Mouse (Mus musculus) hindbrain, embryonic 15.5 days (tissue): ENCODE measurements around the gene Lsm7. TPM values are rescaled to one million over a fixed set of nuclear protein-coding genes. Genes with fewer than 3 reads are reported as not detected.

ENCODE experiments used
- ATAC-seq: fragments of 200-750 bp; cut with Nextera tagmentation; 2 replicates; pipeline ENCODE4 v1.8.0; 2017; ENCODE audit warnings: low read depth, moderate number of reproducible peaks, moderate TSS enrichment; ENCODE audit not compliant: low FRiP score
- H3K27ac ChIP-seq: fragments of 300-500 bp; sonication (generic); replicated peaks from 2 replicates; pipeline ENCODE4 v1.5.1; 2015; ENCODE audit warnings: mild to moderate bottlenecking, inconsistent platforms
- H3K27me3 ChIP-seq: fragments of 300-500 bp; sonication (generic); 2 replicates; pipeline ENCODE4 v1.6.1; 2015; ENCODE audit warnings: control low read depth, inconsistent platforms
- H3K36me3 ChIP-seq: fragments of 300-500 bp; sonication (generic); 2 replicates; pipeline ENCODE4 v1.6.1; 2015; ENCODE audit warnings: control low read depth, inconsistent platforms
- H3K4me1 ChIP-seq: fragments of 300-500 bp; sonication (generic); replicated peaks from 2 replicates; pipeline ENCODE4 v1.6.1; 2015; ENCODE audit warnings: control low read depth, inconsistent platforms
- H3K4me2 ChIP-seq: fragments of 300-500 bp; sonication (generic); 2 replicates; pipeline ENCODE4 v1.6.1; 2015; ENCODE audit warnings: moderate library complexity, mild to moderate bottlenecking, inconsistent platforms
- H3K4me3 ChIP-seq: fragments of 300-500 bp; sonication (generic); 2 replicates; pipeline ENCODE4 v1.5.1; 2015; ENCODE audit warnings: mild to moderate bottlenecking, inconsistent platforms
- H3K9ac ChIP-seq: fragments of 300-500 bp; sonication (generic); 2 replicates; pipeline ENCODE4 v1.6.1; 2015; ENCODE audit warnings: inconsistent platforms
- H3K9me3 ChIP-seq: fragments of 300-500 bp; sonication (generic); 2 replicates; pipeline ENCODE4 v1.6.1; 2016; ENCODE audit warnings: control low read depth, inconsistent platforms
- WGBS: fragments of 180-500 bp; shearing (Covaris S2); methylation state at CpG from one replicate; pipeline ENCODE4 v1.1.7; 2015; 5-methylcytosine and 5-hydroxymethylcytosine counted together
- polyA plus RNA-seq: library from polyadenylated mRNA; unstranded; fragments of >200 nt; fragmentation: Nextera tagmentation; extraction: Ambion mirVana; gene quantifications from 2 replicates; pipeline ENCODE4 v1.2.1, GENCODE M21; 2015

Gene Lsm7
- polyA plus RNA-seq, 1 experiment from 2014 or later = 210 TPM

DNA sequence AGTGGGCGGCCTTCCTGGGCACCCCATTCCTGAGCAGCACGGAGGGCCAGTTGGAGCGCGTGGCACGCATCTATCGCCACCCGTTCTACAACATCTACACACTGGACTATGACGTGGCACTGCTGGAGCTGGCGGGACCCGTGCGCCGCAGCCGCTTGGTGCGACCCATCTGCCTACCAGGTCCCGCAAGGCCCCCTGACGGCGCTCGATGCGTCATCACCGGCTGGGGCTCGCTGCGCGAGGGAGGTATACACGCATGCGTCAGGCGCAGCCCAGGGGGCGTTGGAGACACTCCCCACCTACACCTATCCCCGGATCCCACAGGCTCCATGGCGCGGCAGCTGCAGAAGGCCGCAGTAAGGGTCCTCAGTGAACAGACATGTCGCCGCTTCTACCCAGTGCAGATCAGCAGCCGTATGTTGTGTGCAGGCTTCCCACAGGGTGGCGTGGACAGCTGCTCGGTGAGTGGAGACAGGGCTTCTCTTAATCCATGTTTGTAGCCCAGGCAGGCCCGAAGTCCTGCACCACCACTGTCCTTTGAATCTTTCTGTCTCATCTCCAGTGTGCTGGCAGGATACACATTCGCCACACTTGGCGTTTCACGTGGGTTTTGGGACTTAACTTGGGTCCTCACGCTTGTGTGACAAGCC lies 43.0 kb upstream of the Lsm7 start:
- peaks cover 10% of the 10 kb centered on the region for H3K36me3 ChIP-seq
- H3K9me3 ChIP-seq = no peaks in the 10 kb centered on the region
- H3K4me2 ChIP-seq = peak overlapping the region; percentile 20; the same call in 1 of the 2 replicates
- no peak for ATAC-seq
- 34% methylated on average over 41 of the region's 41 CpGs for WGBS
- no peak overlapping the region for H3K9ac ChIP-seq
- H3K4me1 ChIP-seq = peaks cover 19% of the 10 kb centered on the region
- H3K27ac ChIP-seq = no peak overlapping the region
- no peaks in the 10 kb centered on the region for H3K27me3 ChIP-seq
- no peak overlapping the region for H3K4me3 ChIP-seq

DNA sequence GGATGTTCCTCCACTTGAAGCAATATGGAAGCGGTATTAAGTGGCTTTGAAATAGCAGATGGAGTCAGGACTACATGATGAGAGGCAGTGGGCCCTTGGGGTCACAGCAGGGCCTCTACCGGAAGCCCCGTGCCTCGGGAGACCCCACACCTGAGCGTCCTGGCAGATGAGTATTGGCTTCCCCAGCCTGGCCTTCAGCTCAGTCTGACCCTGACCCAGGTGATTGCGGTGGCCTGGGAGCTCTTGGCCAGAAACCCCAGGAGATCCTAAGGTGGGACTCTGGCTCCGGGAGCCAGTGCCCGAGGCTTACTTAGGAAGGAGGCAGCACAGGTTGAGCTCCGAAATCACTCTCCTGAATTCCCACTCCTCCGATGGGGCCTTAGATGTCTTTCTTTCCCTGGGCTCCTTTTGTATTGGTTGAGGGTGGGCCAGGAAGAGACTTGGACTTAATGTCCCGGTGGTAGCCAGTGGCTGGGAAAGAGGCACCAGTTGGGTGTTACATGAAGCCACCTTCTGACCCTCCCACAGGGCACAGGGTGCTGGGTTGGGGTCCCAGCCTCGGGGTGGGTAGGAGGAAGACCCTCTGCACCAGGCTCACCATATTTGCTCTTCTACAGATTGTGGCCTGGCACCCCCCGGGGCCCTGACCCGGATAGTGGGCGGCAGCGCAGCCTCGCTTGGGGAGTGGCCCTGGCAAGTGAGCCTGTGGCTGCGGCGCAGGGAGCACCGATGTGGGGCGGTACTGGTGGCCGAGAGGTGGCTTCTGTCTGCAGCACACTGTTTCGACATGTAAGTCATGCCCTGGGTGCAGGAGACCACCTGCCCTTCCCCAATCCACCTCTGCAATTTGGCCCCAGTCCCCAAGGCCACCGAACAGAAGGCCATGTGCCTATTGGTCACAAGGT lies 41.8 kb upstream of the Lsm7 start:
- Histone ChIP-seq H3K4me1 (peaks cover 19% of the 10 kb centered on the region), H3K4me2 (no peak overlapping the region), H3K9me3 (no peaks in the 10 kb centered on the region), H3K4me3 (no peak overlapping the region), H3K27me3 (no peaks in the 10 kb centered on the region), H3K27ac (no peak overlapping the region), H3K9ac (no peak overlapping the region), H3K36me3 (0 out of 2 replicates have a peak, but pooled peaks cover under 1% of the 10 kb centered on the region)
- 74% methylated on average over 24 of the region's 24 CpGs for WGBS
- no peak for ATAC-seq

DNA sequence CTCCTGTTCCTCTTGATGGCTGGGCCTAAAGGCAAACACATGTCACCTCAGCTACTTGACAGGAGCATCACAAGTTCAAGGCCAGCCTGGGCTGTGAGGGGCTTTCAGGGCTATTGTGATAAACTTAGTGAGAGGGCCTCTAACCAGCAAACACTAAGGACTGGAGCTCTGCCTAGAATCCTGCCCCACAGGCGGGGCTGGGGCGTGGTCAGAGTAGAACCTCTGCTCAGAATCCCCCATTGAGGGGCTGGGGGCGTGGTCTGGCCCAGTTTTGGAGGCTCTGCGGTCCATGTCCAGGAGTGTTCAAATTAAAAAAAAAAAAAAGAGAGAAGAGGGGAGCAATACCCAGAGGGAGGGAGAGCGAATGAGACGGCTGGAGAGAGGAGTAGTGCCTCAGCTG lies 40.7 kb upstream of the Lsm7 start:
- no peaks in the 10 kb centered on the region for H3K36me3 ChIP-seq
- no peak overlapping the region for H3K27ac ChIP-seq
- H3K27me3 ChIP-seq = no peaks in the 10 kb centered on the region
- H3K4me3 ChIP-seq = no peak overlapping the region
- peaks cover 19% of the 10 kb centered on the region for H3K4me1 ChIP-seq
- no peak for ATAC-seq
- no peak overlapping the region for H3K9ac ChIP-seq
- H3K9me3 ChIP-seq = no peaks in the 10 kb centered on the region
- no peak overlapping the region for H3K4me2 ChIP-seq
- 81% methylated on average over 6 of the region's 6 CpGs for WGBS

DNA sequence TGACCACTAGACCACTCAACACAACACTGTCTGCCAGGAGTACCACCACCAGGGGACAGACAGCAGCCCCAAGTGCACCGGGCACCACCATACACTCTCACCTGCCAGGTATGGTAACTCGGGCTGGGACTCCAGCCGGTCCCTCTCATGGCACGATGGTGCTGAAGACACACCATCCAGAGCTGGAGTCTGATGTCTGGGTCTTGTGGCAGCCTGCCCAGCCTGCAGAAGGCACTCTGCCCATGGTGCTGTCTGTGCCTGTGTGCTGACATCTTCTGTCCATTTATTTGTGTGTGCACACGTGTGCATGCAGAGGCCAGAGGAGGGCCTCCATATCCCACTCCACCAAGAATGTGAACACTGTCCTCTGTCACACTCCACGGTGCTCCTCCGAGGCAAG lies 40.1 kb upstream of the Lsm7 start:
- Histone ChIP-seq H3K9ac (no peak overlapping the region), H3K4me1 (peaks cover 19% of the 10 kb centered on the region), H3K27me3 (no peaks in the 10 kb centered on the region), H3K4me3 (no peak overlapping the region), H3K27ac (no peak overlapping the region), H3K4me2 (no peak overlapping the region), H3K36me3 (no peaks in the 10 kb centered on the region), H3K9me3 (no peaks in the 10 kb centered on the region)
- 88% methylated on average over 7 of the region's 7 CpGs for WGBS
- no peak for ATAC-seq

DNA sequence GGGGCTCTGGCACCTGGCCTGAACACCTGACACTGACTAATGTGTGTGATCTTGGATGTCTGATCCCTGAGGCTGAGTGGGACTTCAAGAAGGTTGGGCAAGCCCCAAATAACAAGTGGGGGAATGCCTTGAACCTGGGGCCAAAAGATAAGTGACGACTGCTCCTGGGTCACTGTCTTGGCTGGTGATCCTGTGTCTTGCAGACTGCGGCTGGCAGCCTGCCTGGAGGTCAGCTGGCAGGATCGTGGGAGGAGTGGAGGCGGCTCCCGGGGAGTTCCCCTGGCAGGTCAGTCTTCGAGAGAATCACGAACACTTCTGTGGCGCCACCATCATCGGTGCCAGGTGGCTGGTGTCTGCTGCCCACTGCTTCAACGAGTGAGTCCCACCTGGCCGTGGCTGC lies 32.2 kb upstream of the Lsm7 start:
- Histone ChIP-seq H3K27ac (no peak overlapping the region), H3K4me2 (no peak overlapping the region), H3K9me3 (no peaks in the 10 kb centered on the region), H3K27me3 (peaks cover 9% of the 10 kb centered on the region; the same call in 1 of the 2 replicates), H3K4me3 (no peak overlapping the region), H3K9ac (no peak overlapping the region), H3K36me3 (no peaks in the 10 kb centered on the region), H3K4me1 (no peaks in the 10 kb centered on the region)
- 71% methylated on average over 11 of the region's 11 CpGs for WGBS
- no peak for ATAC-seq

DNA sequence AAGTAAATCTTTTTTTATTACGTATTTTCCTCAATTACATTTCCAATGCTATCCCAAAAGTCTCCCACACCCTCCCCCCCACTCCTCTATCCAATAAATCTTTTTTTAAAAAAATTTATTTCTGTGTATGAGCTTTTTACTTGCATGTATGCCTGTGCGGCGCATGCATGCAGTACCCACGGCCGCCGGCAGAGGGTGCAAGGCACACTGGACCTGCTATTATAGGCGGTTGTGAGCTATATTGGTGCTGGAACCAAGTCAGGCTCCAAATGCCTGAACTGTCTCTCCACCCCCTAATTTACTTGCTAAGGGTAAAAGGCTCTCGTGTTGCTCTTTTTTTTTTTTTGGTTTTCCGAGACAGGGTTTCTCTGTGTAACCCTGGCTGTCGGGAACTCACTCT lies 26.3 kb upstream of the Lsm7 start:
- H3K27me3 ChIP-seq = no peaks in the 10 kb centered on the region
- no peak for ATAC-seq
- H3K4me1 ChIP-seq = no peaks in the 10 kb centered on the region
- H3K9me3 ChIP-seq = no peaks in the 10 kb centered on the region
- no peak overlapping the region for H3K9ac ChIP-seq
- H3K4me3 ChIP-seq = no peak overlapping the region
- no peaks in the 10 kb centered on the region for H3K36me3 ChIP-seq
- H3K27ac ChIP-seq = no peak overlapping the region
- WGBS = 26% methylated on average over 10 of the region's 10 CpGs
- no peak overlapping the region for H3K4me2 ChIP-seq

DNA sequence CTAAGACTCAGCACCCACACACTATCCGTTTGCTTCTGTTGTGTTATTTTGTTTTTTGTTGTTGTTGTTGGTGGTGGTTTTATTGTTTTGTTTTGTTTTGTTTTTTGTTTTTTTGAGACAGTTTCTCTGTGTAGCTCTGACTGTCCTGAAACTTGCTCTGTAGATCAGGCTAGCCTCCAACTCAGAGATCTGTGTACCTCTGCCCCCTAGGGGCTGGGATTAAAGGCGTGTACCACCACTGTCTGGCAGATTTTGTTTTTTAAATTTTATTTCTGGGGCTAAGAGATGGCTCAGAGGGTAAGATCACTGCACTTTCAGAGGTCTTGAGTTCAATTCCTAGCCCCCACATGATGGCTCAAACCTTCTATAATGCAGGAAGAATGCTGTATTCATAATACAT lies 25.9 kb upstream of the Lsm7 start:
- no peak for ATAC-seq

DNA sequence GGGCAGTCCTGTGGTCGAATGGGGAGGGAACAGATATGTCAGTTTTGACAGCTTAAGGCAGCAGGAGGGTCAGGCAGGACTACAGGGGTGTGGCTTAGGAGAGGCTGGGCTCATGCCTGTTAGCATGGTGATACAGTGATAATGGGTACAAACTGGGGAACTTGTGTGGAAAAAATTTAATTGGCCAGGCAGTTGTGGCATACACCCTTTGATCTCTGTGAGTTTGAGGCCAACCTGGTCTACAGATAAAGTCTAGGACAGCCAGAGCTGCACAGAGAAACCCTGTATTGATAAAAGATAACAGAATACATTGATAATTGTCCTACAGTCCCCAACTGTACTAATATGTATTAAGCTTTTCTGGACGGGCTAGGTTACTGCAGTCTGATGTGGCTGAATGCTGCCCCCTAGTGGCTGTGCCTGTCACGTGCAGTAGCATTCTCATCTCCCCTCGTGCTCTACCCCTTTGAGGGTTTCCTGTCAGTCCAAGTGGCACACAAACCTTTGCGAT lies 25.2 kb upstream of the Lsm7 start:
- H3K27me3 ChIP-seq = no peaks in the 10 kb centered on the region
- H3K27ac ChIP-seq = no peak overlapping the region
- H3K9me3 ChIP-seq = no peaks in the 10 kb centered on the region
- no peak overlapping the region for H3K4me2 ChIP-seq
- H3K4me3 ChIP-seq = no peak overlapping the region
- no peaks in the 10 kb centered on the region for H3K36me3 ChIP-seq
- no peak overlapping the region for H3K9ac ChIP-seq
- peak; percentile 38; the same call in 1 of the 2 replicates for ATAC-seq
- no peaks in the 10 kb centered on the region for H3K4me1 ChIP-seq
- 25% methylated on average over 5 of the region's 5 CpGs for WGBS

More for the DNA sequence above, 25.9 kb upstream of the Lsm7 start:
- H3K36me3 ChIP-seq = no peaks in the 10 kb centered on the region
- 69% methylated on average over 2 of the region's 2 CpGs for WGBS
- no peak overlapping the region for H3K4me2 ChIP-seq
- H3K27ac ChIP-seq = no peak overlapping the region
- no peaks in the 10 kb centered on the region for H3K27me3 ChIP-seq
- no peaks in the 10 kb centered on the region for H3K4me1 ChIP-seq
- no peaks in the 10 kb centered on the region for H3K9me3 ChIP-seq
- no peak overlapping the region for H3K4me3 ChIP-seq
- no peak overlapping the region for H3K9ac ChIP-seq

DNA sequence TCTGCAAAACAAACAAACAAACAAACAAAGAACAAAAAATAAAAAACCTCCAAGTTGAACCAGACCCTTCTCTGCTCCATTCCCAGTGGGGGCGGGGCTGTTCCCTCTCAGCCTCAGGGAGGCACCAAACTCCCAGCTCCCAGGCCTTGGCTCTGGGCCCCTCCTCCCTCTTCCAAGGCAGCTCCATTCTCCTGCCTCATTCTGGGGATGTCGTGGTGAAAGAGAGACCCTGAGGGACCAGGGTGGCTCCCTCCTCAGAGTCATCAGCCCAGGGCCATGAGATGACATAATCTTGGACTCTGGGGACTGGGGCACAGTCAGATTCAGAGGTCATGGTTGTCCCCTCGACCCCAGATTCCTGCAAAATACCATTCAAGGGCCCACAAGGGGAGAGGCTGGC lies 21.6 kb upstream of the Lsm7 start:
- no peaks in the 10 kb centered on the region for H3K9me3 ChIP-seq
- 22% methylated on average over 3 of the region's 3 CpGs for WGBS
- no peak overlapping the region for H3K9ac ChIP-seq
- ATAC-seq = no peak
- H3K36me3 ChIP-seq = no peaks in the 10 kb centered on the region
- 0 out of 2 replicates have a peak, but pooled peaks cover under 1% of the 10 kb centered on the region for H3K27me3 ChIP-seq
- no peak overlapping the region for H3K4me3 ChIP-seq
- no peaks in the 10 kb centered on the region for H3K4me1 ChIP-seq
- no peak overlapping the region for H3K27ac ChIP-seq
- no peak overlapping the region for H3K4me2 ChIP-seq

DNA sequence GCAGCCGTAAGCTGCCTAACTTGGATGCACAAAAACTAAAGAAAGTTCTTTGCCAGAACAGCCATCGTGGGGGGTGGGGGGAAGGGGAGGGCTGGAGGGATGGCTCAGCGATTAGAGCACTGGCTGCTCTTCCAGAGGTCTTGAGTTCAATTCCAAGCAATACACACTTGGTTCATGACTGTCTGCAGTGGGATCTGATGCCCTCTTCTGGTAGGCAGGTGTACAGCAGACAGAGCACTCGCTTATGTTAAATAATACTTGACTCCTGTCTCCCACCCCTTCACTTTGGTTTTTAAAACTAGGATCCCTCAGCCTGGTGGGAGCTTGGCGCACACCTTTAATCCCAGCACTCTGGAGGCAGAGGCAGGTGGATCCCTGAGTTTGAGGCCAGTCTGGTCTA lies 21.0 kb upstream of the Lsm7 start:
- H3K9ac ChIP-seq = no peak overlapping the region
- H3K4me2 ChIP-seq = no peak overlapping the region
- WGBS = 30% methylated on average over 5 of the region's 5 CpGs

DNA sequence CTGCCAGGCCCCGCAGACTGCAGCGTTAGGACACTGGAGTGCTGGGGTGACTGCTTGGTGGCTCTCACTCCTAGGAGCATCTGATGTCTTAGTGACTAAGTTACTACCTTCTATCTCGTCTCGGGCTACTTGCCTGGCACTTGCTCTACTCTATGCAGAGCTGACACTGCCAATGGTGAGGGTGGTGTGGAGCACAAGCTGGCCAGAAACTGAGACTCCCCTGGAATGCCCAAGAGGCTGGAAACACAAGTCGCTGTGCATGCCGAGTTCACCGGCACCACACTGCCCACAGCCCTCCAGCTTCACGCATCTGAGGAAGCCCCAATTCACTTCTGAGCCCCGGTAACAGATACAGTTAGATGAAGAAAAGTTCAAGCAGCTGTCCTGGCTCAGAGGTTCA lies 19.0 kb upstream of the Lsm7 start:
- 0 out of 2 replicates have a peak, but pooled peaks cover 2% of the 10 kb centered on the region for H3K27me3 ChIP-seq
- no peaks in the 10 kb centered on the region for H3K9me3 ChIP-seq
- no peak for ATAC-seq
- no peak overlapping the region for H3K4me3 ChIP-seq
- no peaks in the 10 kb centered on the region for H3K36me3 ChIP-seq
- 77% methylated on average over 9 of the region's 9 CpGs for WGBS
- H3K4me2 ChIP-seq = no peak overlapping the region
- H3K27ac ChIP-seq = no peak overlapping the region
- H3K4me1 ChIP-seq = no peaks in the 10 kb centered on the region
- no peak overlapping the region for H3K9ac ChIP-seq

More for the DNA sequence above, 21.0 kb upstream of the Lsm7 start:
- Histone ChIP-seq H3K27ac (no peak overlapping the region), H3K27me3 (0 out of 2 replicates have a peak, but pooled peaks cover 2% of the 10 kb centered on the region), H3K4me3 (no peak overlapping the region), H3K36me3 (no peaks in the 10 kb centered on the region), H3K4me1 (no peaks in the 10 kb centered on the region), H3K9me3 (no peaks in the 10 kb centered on the region)
- ATAC-seq = no peak

DNA sequence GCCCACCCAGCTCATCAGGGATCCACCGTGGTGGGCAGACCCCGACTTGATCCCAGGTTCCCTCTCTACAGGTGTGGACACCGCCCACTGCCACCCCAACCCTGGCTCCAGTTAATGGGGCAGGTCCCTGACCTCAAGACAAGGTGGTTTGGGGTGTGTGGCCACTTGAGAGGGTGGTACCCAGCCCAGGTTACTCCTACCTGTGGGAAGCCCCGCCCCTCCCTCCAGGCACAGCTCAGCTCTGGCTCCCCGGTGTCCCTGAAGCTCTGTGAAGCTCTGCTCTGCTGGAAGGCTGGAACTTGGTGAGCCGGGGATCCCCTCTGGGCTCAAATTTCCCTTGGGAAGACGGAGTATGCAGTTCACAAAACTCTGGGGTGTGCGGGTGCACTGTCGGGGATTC lies 16.6 kb upstream of the Lsm7 start, which contains the start of gene Tmprss9:
Gene Tmprss9 (plus strand): TSS at position 268 of the 400 bp plus-strand sequence.
- Histone ChIP-seq H3K4me1 (no peaks in the 10 kb centered on the region), H3K36me3 (peaks cover 12% of the 10 kb centered on the region; the same call in 1 of the 2 replicates), H3K9me3 (no peaks in the 10 kb centered on the region), H3K9ac (no peak within 1 kb of the TSS), H3K27ac (no peak within 1 kb of the TSS), H3K27me3 (0 out of 2 replicates have a peak, but pooled peaks cover 2% of the 10 kb centered on the region), H3K4me3 (no peak within 1 kb of the TSS), H3K4me2 (no peak within 1 kb of the TSS)
- WGBS = 31% methylated on average over 9 of the region's 9 CpGs
- no peak for ATAC-seq
